Mouse (Mus musculus) midbrain, embryonic 12.5 days (tissue): ENCODE measurements around the gene Cd276. TPM values are rescaled to one million over a fixed set of nuclear protein-coding genes. Genes with fewer than 3 reads are reported as not detected.

ENCODE experiments used
- ATAC-seq: fragments of 200-750 bp; cut with Nextera tagmentation; 2 replicates; pipeline ENCODE4 v1.8.0; 2017; ENCODE audit warnings: low read depth, moderate TSS enrichment, moderate library complexity; ENCODE audit not compliant: low FRiP score
- H3K27ac ChIP-seq: fragments of 300-500 bp; sonication (generic); replicated peaks from 2 replicates; pipeline ENCODE4 v1.5.1; 2016; ENCODE audit warnings: mild to moderate bottlenecking
- H3K27me3 ChIP-seq: fragments of 300-500 bp; sonication (generic); 2 replicates; pipeline ENCODE4 v1.6.1; 2016; ENCODE audit warnings: mild to moderate bottlenecking
- H3K36me3 ChIP-seq: fragments of 300-500 bp; sonication (generic); 2 replicates; pipeline ENCODE4 v1.6.1; 2016
- H3K4me1 ChIP-seq: fragments of 300-500 bp; sonication (generic); 2 replicates; pipeline ENCODE4 v1.6.1; 2016
- H3K4me2 ChIP-seq: fragments of 300-500 bp; sonication (generic); replicated peaks from 2 replicates; pipeline ENCODE4 v1.6.1; 2016; ENCODE audit warnings: mild to moderate bottlenecking, moderate library complexity
- H3K4me3 ChIP-seq: fragments of 300-500 bp; sonication (generic); 2 replicates; pipeline ENCODE4 v1.5.1; 2016; ENCODE audit warnings: mild to moderate bottlenecking
- H3K9ac ChIP-seq: fragments of 300-500 bp; sonication (generic); replicated peaks from 2 replicates; pipeline ENCODE4 v1.6.1; 2016; ENCODE audit warnings: mild to moderate bottlenecking, moderate library complexity
- H3K9me3 ChIP-seq: fragments of 300-500 bp; sonication (generic); 2 replicates; pipeline ENCODE4 v1.6.1; 2016; ENCODE audit warnings: mild to moderate bottlenecking
- WGBS: fragments of 180-500 bp; shearing (Covaris S2); methylation state at CpG from one replicate; pipeline ENCODE4 v1.1.7; 2016; 5-methylcytosine and 5-hydroxymethylcytosine counted together
- polyA plus RNA-seq: library from polyadenylated mRNA; unstranded; fragments of >200 nt; fragmentation: Nextera tagmentation; extraction: Ambion mirVana; gene quantifications from 2 replicates; pipeline ENCODE4 v1.2.1, GENCODE M21; 2016

Gene Cd276
- polyA plus RNA-seq, 1 experiment from 2014 or later = 36.1 TPM

GRCm38 (mm10) chr9:58546630-58547360, 8.4 kb downstream of the Cd276 start:
- H3K4me3 ChIP-seq = no peak overlapping the region
- no peak overlapping the region for H3K9ac ChIP-seq
- no peaks in the 10 kb centered on the region for H3K36me3 ChIP-seq
- H3K4me1 ChIP-seq = peaks cover 17% of the 10 kb centered on the region; the same call in 1 of the 2 replicates
- no peak overlapping the region for H3K27ac ChIP-seq
- WGBS = 88% methylated on average over 11 of the region's 11 CpGs
- H3K9me3 ChIP-seq = no peaks in the 10 kb centered on the region
- no peak for ATAC-seq
- H3K27me3 ChIP-seq = no peaks in the 10 kb centered on the region
- no peak overlapping the region for H3K4me2 ChIP-seq

- 79% methylated on average over 6 of the region's 6 CpGs for WGBS
- no peak overlapping the region for H3K9ac ChIP-seq
- H3K4me3 ChIP-seq = no peak overlapping the region
- H3K27me3 ChIP-seq = no peaks in the 10 kb centered on the region
- peaks cover 2% of the 10 kb centered on the region; the same call in 1 of the 2 replicates for H3K36me3 ChIP-seq
- no peak for ATAC-seq
- no peaks in the 10 kb centered on the region for H3K9me3 ChIP-seq
- H3K4me2 ChIP-seq = no peak overlapping the region
- H3K27ac ChIP-seq = no peak overlapping the region; the same call in 1 of the 2 replicates
- peaks cover 19% of the 10 kb centered on the region; the same call in 1 of the 2 replicates for H3K4me1 ChIP-seq
Observed at GRCm38 (mm10) chr9:58545428-58545827, 9.8 kb downstream of the Cd276 start.

GRCm38 (mm10) chr9:58544879-58545324, 10.3 kb downstream of the Cd276 start:
- 76% methylated on average over 4 of the region's 4 CpGs for WGBS
- Histone ChIP-seq H3K27me3 (no peaks in the 10 kb centered on the region), H3K4me3 (no peak overlapping the region), H3K9ac (no peak overlapping the region), H3K27ac (no peak overlapping the region; the same call in 1 of the 2 replicates), H3K4me1 (peaks cover 19% of the 10 kb centered on the region; the same call in 1 of the 2 replicates), H3K4me2 (no peak overlapping the region), H3K36me3 (peaks cover 4% of the 10 kb centered on the region; the same call in 1 of the 2 replicates), H3K9me3 (no peaks in the 10 kb centered on the region)
- no peak for ATAC-seq

GRCm38 (mm10) chr9:58541895-58542338, 13.3 kb downstream of the Cd276 start:
- 74% methylated on average over 6 of the region's 6 CpGs for WGBS
- 0 out of 2 replicates have a peak overlapping the region, but pooled peaks have one; percentile 11 for H3K9ac ChIP-seq
- peaks cover 22% of the 10 kb centered on the region for H3K36me3 ChIP-seq
- no peak overlapping the region for H3K4me3 ChIP-seq
- H3K4me1 ChIP-seq = peaks cover 9% of the 10 kb centered on the region; the same call in 1 of the 2 replicates
- no peak overlapping the region; the same call in 1 of the 2 replicates for H3K27ac ChIP-seq
- no peak for ATAC-seq
- H3K9me3 ChIP-seq = no peaks in the 10 kb centered on the region
- H3K4me2 ChIP-seq = no peak overlapping the region
- H3K27me3 ChIP-seq = no peaks in the 10 kb centered on the region

GRCm38 (mm10) chr9:58539886-58540285, 15.4 kb downstream of the Cd276 start:
- peaks cover 27% of the 10 kb centered on the region for H3K36me3 ChIP-seq
- H3K9ac ChIP-seq = no peak overlapping the region
- no peaks in the 10 kb centered on the region for H3K27me3 ChIP-seq
- 56% methylated on average over 5 of the region's 5 CpGs for WGBS
- no peak overlapping the region for H3K4me3 ChIP-seq
- H3K9me3 ChIP-seq = no peaks in the 10 kb centered on the region
- H3K27ac ChIP-seq = no peak overlapping the region
- peaks cover 10% of the 10 kb centered on the region; the same call in 1 of the 2 replicates for H3K4me1 ChIP-seq
- no peak for ATAC-seq
- no peak overlapping the region for H3K4me2 ChIP-seq

GRCm38 (mm10) chr9:58537774-58538173, 17.5 kb downstream of the Cd276 start:
- H3K27ac ChIP-seq = no peak overlapping the region
- peaks cover 27% of the 10 kb centered on the region for H3K36me3 ChIP-seq
- no peaks in the 10 kb centered on the region for H3K9me3 ChIP-seq
- peaks cover 10% of the 10 kb centered on the region; the same call in 1 of the 2 replicates for H3K4me1 ChIP-seq
- H3K27me3 ChIP-seq = no peaks in the 10 kb centered on the region
- no peak overlapping the region for H3K4me3 ChIP-seq
- WGBS = 94% methylated on average over 3 of the region's 3 CpGs
- H3K9ac ChIP-seq = no peak overlapping the region
- no peak for ATAC-seq
- no peak overlapping the region for H3K4me2 ChIP-seq

GRCm38 (mm10) chr9:58535447-58536134, 19.6 kb downstream of the Cd276 start:
- 78% methylated on average over 20 of the region's 20 CpGs for WGBS
- no peak overlapping the region for H3K27ac ChIP-seq
- H3K27me3 ChIP-seq = no peaks in the 10 kb centered on the region
- peaks cover 3% of the 10 kb centered on the region; the same call in 1 of the 2 replicates for H3K4me1 ChIP-seq
- no peak overlapping the region for H3K9ac ChIP-seq
- H3K36me3 ChIP-seq = peaks cover 27% of the 10 kb centered on the region
- 0 out of 2 replicates have a peak, but pooled peaks have one; percentile 23 for ATAC-seq
- H3K4me3 ChIP-seq = no peak overlapping the region
- H3K9me3 ChIP-seq = no peaks in the 10 kb centered on the region
- no peak overlapping the region for H3K4me2 ChIP-seq

- Histone ChIP-seq H3K4me3 (no peak overlapping the region), H3K4me1 (peaks cover 3% of the 10 kb centered on the region; the same call in 1 of the 2 replicates), H3K27me3 (no peaks in the 10 kb centered on the region), H3K9me3 (no peaks in the 10 kb centered on the region), H3K9ac (no peak overlapping the region), H3K4me2 (no peak overlapping the region), H3K27ac (no peak overlapping the region), H3K36me3 (peaks cover 30% of the 10 kb centered on the region)
- peak; percentile 34; the same call in 1 of the 2 replicates for ATAC-seq
- 36% methylated on average over 1 of the region's 1 CpGs for WGBS
Observed at GRCm38 (mm10) chr9:58534766-58535165, 20.5 kb downstream of the Cd276 start.

GRCm38 (mm10) chr9:58533322-58533721, 21.9 kb downstream of the Cd276 start:
- Histone ChIP-seq H3K9me3 (no peaks in the 10 kb centered on the region), H3K4me3 (no peak overlapping the region), H3K27ac (no peak overlapping the region), H3K4me2 (no peak overlapping the region), H3K9ac (no peak overlapping the region), H3K4me1 (peaks cover 3% of the 10 kb centered on the region; the same call in 1 of the 2 replicates), H3K27me3 (no peaks in the 10 kb centered on the region), H3K36me3 (peaks cover 32% of the 10 kb centered on the region)
- no peak for ATAC-seq
- 88% methylated on average over 6 of the region's 6 CpGs for WGBS

GRCm38 (mm10) chr9:58532236-58532635, 23.0 kb downstream of the Cd276 start:
- Histone ChIP-seq H3K4me2 (no peak overlapping the region), H3K27me3 (no peaks in the 10 kb centered on the region), H3K9ac (no peak overlapping the region), H3K4me1 (peaks cover 3% of the 10 kb centered on the region; the same call in 1 of the 2 replicates), H3K36me3 (peaks cover 34% of the 10 kb centered on the region), H3K4me3 (no peak overlapping the region), H3K27ac (no peak overlapping the region), H3K9me3 (no peaks in the 10 kb centered on the region)
- no peak for ATAC-seq
- 91% methylated on average over 4 of the region's 4 CpGs for WGBS

GRCm38 (mm10) chr9:58530407-58530806, 24.8 kb downstream of the Cd276 start:
- peaks cover under 1% of the 10 kb centered on the region; the same call in 1 of the 2 replicates for H3K4me1 ChIP-seq
- no peak overlapping the region for H3K27ac ChIP-seq
- no peak overlapping the region for H3K4me3 ChIP-seq
- no peaks in the 10 kb centered on the region for H3K27me3 ChIP-seq
- no peaks in the 10 kb centered on the region for H3K9me3 ChIP-seq
- no peak overlapping the region for H3K4me2 ChIP-seq
- H3K36me3 ChIP-seq = peaks cover 42% of the 10 kb centered on the region
- no peak for ATAC-seq
- WGBS = 92% methylated on average over 13 of the region's 13 CpGs
- no peak overlapping the region for H3K9ac ChIP-seq

GRCm38 (mm10) chr9:58527841-58528240, 27.4 kb downstream of the Cd276 start:
- Histone ChIP-seq H3K27ac (no peak overlapping the region), H3K27me3 (no peaks in the 10 kb centered on the region), H3K4me2 (no peak overlapping the region), H3K9ac (no peak overlapping the region), H3K4me3 (no peak overlapping the region), H3K36me3 (peaks cover 51% of the 10 kb centered on the region), H3K4me1 (no peaks in the 10 kb centered on the region), H3K9me3 (no peaks in the 10 kb centered on the region)
- 72% methylated on average over 4 of the region's 4 CpGs for WGBS
- ATAC-seq = no peak
